ENCODE assay signal across 38 mouse cellular contexts in the genomic region with DNA sequence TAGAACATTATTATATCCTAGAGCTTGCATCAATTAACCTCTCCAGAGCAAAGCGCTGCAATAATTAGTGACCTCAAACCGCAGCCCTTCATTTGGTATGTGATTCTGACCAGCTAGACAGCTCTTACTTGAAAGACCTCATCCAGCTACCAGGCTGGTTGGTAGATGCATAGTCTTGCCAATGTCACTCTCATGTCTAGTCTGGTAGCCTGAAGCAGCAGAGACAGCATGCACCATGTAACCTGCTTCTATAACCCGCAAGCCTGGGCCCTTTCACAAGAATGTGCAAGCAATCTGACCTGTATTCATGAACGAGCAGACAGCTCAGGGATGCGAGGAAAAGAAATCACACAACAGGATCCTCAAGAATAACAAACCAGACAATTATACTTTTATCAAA. TPM values are rescaled to one million over a fixed set of nuclear protein-coding genes. Genes with fewer than 3 reads are reported as not detected.
"Had no signal": no experiment of that assay in that cellular context is flagged by ENCODE, and none has a peak within 500 bp of the region (broad histone marks: within the 10 kb centered on the region; RNA-seq: fewer than 3 reads in every experiment).

No protein-coding gene starts in this region.

- H3K27ac ChIP-seq: heart, embryonic 10.5 days; heart, embryonic 13.5 days; heart, embryonic 15.5 days; hindbrain, embryonic 10.5 days; hindbrain, embryonic 12.5 days; hindbrain, embryonic 13.5 days; hindbrain, embryonic 14.5 days; hindbrain, embryonic 15.5 days; hindbrain, postnatal 0 days; intestine, embryonic 15.5 days; kidney, embryonic 15.5 days; kidney, postnatal 0 days; layer of hippocampus, adult 2 months had no signal

- H3K4me1 ChIP-seq: heart, embryonic 10.5 days; heart, embryonic 12.5 days; heart, embryonic 13.5 days; heart, embryonic 15.5 days; hindbrain, embryonic 10.5 days; hindbrain, embryonic 12.5 days; hindbrain, embryonic 13.5 days; hindbrain, embryonic 15.5 days; intestine, embryonic 15.5 days; kidney, embryonic 15.5 days had no signal

- H3K4me2 ChIP-seq: heart, embryonic 11.5 days; heart, embryonic 12.5 days; heart, embryonic 13.5 days; heart, embryonic 15.5 days; hindbrain, embryonic 12.5 days; hindbrain, embryonic 13.5 days; hindbrain, embryonic 14.5 days; hindbrain, embryonic 15.5 days; intestine, embryonic 15.5 days; kidney, embryonic 15.5 days had no signal

- H3K36me3 ChIP-seq: heart, embryonic 10.5 days; heart, embryonic 12.5 days; heart, embryonic 13.5 days; heart, embryonic 15.5 days; hindbrain, embryonic 10.5 days; hindbrain, embryonic 12.5 days; hindbrain, embryonic 13.5 days; hindbrain, embryonic 15.5 days; intestine, embryonic 15.5 days; kidney, embryonic 15.5 days had no signal

- H3K9ac ChIP-seq: heart, embryonic 12.5 days; heart, embryonic 13.5 days; heart, embryonic 15.5 days; hindbrain, embryonic 12.5 days; hindbrain, embryonic 13.5 days; hindbrain, embryonic 14.5 days; hindbrain, embryonic 15.5 days; intestine, embryonic 15.5 days; kidney, embryonic 15.5 days had no signal

- DNase-seq: heart, postnatal 10 days; heart, postnatal 14 days; heart, postnatal 36 days; heart, postnatal 4 days; kidney, adult 11 months; kidney, adult 18-20 months; kidney, adult 2 months; kidney, adult 8-10 months; kidney, adult 9 months; kidney, postnatal 10 days; kidney, postnatal 14 days; kidney, postnatal 25 days; kidney, postnatal 36 days; kidney, postnatal 4 days; layer of hippocampus, adult 9-11 months; layer of hippocampus, postnatal 36 days had no signal

- ATAC-seq: hindbrain, embryonic 16.5 days; hindbrain, postnatal 0 days; inflammation-experienced regulatory T-cells, adult 6 months; intestine, embryonic 15.5 days; intestine, embryonic 16.5 days; intestine, postnatal 0 days had no signal

- H3K4me3 ChIP-seq: heart, embryonic 10.5 days; heart, embryonic 12.5 days; heart, embryonic 13.5 days; heart, embryonic 15.5 days; hindbrain, embryonic 10.5 days; hindbrain, embryonic 12.5 days; hindbrain, embryonic 13.5 days; hindbrain, embryonic 15.5 days; intestine, embryonic 15.5 days; kidney, embryonic 15.5 days; layer of hippocampus, adult 2 months had no signal

- H3K9me3 ChIP-seq: heart, embryonic 10.5 days; heart, embryonic 15.5 days; hindbrain, embryonic 13.5 days; hindbrain, embryonic 15.5 days; intestine, embryonic 15.5 days had no signal

- H3K27me3 ChIP-seq: heart, embryonic 13.5 days; heart, embryonic 15.5 days; hindbrain, embryonic 12.5 days; hindbrain, embryonic 13.5 days; hindbrain, embryonic 15.5 days; intestine, embryonic 15.5 days; kidney, embryonic 15.5 days had no signal

RNA-seq across cellular contexts. Expression of a gene that starts 19.6 kb away (rescaled TPM):
- total RNA-seq: heart, postnatal 14 days; heart, postnatal 36 days; hematopoietic stem cell, adult 5-6 weeks had no signal
- polyA plus RNA-seq: inflammation-experienced regulatory T-cells, adult 6 months; intestine, embryonic 14.5 days; intestine, postnatal 0 days; kidney, adult 2 months; large intestine, adult 2 months had no signal
